Mouse (Mus musculus): ENCODE measurements around the gene Foxp1. TPM values are rescaled to one million over a fixed set of nuclear protein-coding genes. Genes with fewer than 3 reads are reported as not detected.

Foxp1 gene
- polyA plus RNA-seq, 1 experiment = 17.7 TPM

- no peaks in the 10 kb centered on the region for H3K27me3 ChIP-seq (ENCODE audit: control insufficient read depth, insufficient read depth, insufficient read length)
- TF ChIP-seq MYOG (IDR thresholded peaks at IDR 0.05; ENCODE audit: control insufficient read depth in 1 of 3, insufficient read depth in 1 of 3, insufficient read length in 2 of 3, low read depth in 2 of 3) (peak; percentile 14 to 67 (median 29)), MYOD1 (IDR thresholded peaks at IDR 0.05; ENCODE audit: control insufficient read depth in 1 of 3, insufficient read length in 2 of 3, low read depth in 2 of 3) (peak in 2 of 3 experiments; percentile 61 to 66), REST (IDR thresholded peaks at IDR 0.05; ENCODE audit: insufficient read depth, insufficient read length) (no peak), E2F4 (IDR thresholded peaks at IDR 0.05; ENCODE audit: insufficient read depth) (no peak), POLR2AphosphoS2 (IDR thresholded peaks at IDR 0.05; ENCODE audit: insufficient read length, low read depth) (no peak), TCF3 (IDR thresholded peaks at IDR 0.05; ENCODE audit: insufficient read length, low read depth) (no peak)
- H3ac ChIP-seq (ENCODE audit: control insufficient read depth, insufficient read length) = no peak overlapping the region
- H3K4me2 ChIP-seq (ENCODE audit: low read depth) = no peak overlapping the region
- no peak overlapping the region for H3K4me3 ChIP-seq
- H3K79me2 ChIP-seq (ENCODE audit: control insufficient read depth, insufficient read depth) = no peaks in the 10 kb centered on the region
- no peaks in the 10 kb centered on the region for H3K36me3 ChIP-seq (ENCODE audit: control insufficient read depth, insufficient read depth)
Observed at GRCm38 (mm10) chr6:99385059-99385604, 137.4 kb downstream of the Foxp1 start.

GRCm38 (mm10) chr6:99383846-99384472 is 138.6 kb downstream of the Foxp1 start:
- Histone ChIP-seq H3K79me2 (ENCODE audit: control insufficient read depth, insufficient read depth) (no peaks in the 10 kb centered on the region), H3K36me3 (ENCODE audit: control insufficient read depth, insufficient read depth) (no peaks in the 10 kb centered on the region), H3K4me2 (ENCODE audit: low read depth) (no peak overlapping the region), H3K4me3 (no peak overlapping the region), H3ac (ENCODE audit: control insufficient read depth, insufficient read length) (no peak overlapping the region), H3K27me3 (ENCODE audit: control insufficient read depth, insufficient read depth, insufficient read length) (no peaks in the 10 kb centered on the region)
- TF ChIP-seq MYOG (IDR thresholded peaks at IDR 0.05; ENCODE audit: control insufficient read depth in 1 of 3, insufficient read depth in 1 of 3, insufficient read length in 2 of 3, low read depth in 2 of 3) (no peak), MYOD1 (IDR thresholded peaks at IDR 0.05; ENCODE audit: control insufficient read depth in 1 of 3, insufficient read length in 2 of 3, low read depth in 2 of 3) (no peak), POLR2A (IDR thresholded peaks at IDR 0.05; ENCODE audit: insufficient read length, low read depth) (no peak), CEBPB (IDR thresholded peaks at IDR 0.05; ENCODE audit: insufficient read depth, poor library complexity, severe bottlenecking) (no peak), TCF12 (IDR thresholded peaks at IDR 0.05; ENCODE audit: insufficient read depth, poor library complexity, severe bottlenecking) (no peak), MAX (IDR thresholded peaks at IDR 0.05; ENCODE audit: low read depth) (no peak), POLR2AphosphoS2 (IDR thresholded peaks at IDR 0.05; ENCODE audit: insufficient read length, low read depth) (no peak), TCF3 (IDR thresholded peaks at IDR 0.05; ENCODE audit: insufficient read length, low read depth) (no peak)

- H3K4me2 ChIP-seq (ENCODE audit: low read depth) = no peak overlapping the region
- TF ChIP-seq POLR2AphosphoS2 (IDR thresholded peaks at IDR 0.05; ENCODE audit: insufficient read length, low read depth) = no peak
- no peak for TF ChIP-seq MAX (IDR thresholded peaks at IDR 0.05; ENCODE audit: low read depth)
- TF ChIP-seq MYOG (IDR thresholded peaks at IDR 0.05; ENCODE audit: control insufficient read depth in 1 of 3, insufficient read depth in 1 of 3, insufficient read length in 2 of 3, low read depth in 2 of 3) = no peak
- no peak for TF ChIP-seq POLR2A (IDR thresholded peaks at IDR 0.05; ENCODE audit: insufficient read length, low read depth)
- no peak for TF ChIP-seq CEBPB (IDR thresholded peaks at IDR 0.05; ENCODE audit: insufficient read depth, poor library complexity, severe bottlenecking)
- no peak for TF ChIP-seq REST (IDR thresholded peaks at IDR 0.05; ENCODE audit: insufficient read depth, insufficient read length)
- no peak for TF ChIP-seq SRF (IDR thresholded peaks at IDR 0.05; ENCODE audit: control insufficient read depth, insufficient read length, low read depth)
- no peak for TF ChIP-seq MYOD1 (IDR thresholded peaks at IDR 0.05; ENCODE audit: control insufficient read depth in 1 of 3, insufficient read length in 2 of 3, low read depth in 2 of 3)
- no peak for TF ChIP-seq USF1 (IDR thresholded peaks at IDR 0.05; ENCODE audit: low read depth)
- no peak for TF ChIP-seq E2F4 (IDR thresholded peaks at IDR 0.05; ENCODE audit: insufficient read depth)
- TF ChIP-seq TCF3 (IDR thresholded peaks at IDR 0.05; ENCODE audit: insufficient read length, low read depth) = no peak
- no peak for TF ChIP-seq TCF12 (IDR thresholded peaks at IDR 0.05; ENCODE audit: insufficient read depth, poor library complexity, severe bottlenecking)
- no peaks in the 10 kb centered on the region for H3K36me3 ChIP-seq (ENCODE audit: control insufficient read depth, insufficient read depth)
- no peaks in the 10 kb centered on the region for H3K27me3 ChIP-seq (ENCODE audit: control insufficient read depth, insufficient read depth, insufficient read length)
- no peak overlapping the region for H3K4me3 ChIP-seq
- no peak overlapping the region for H3ac ChIP-seq (ENCODE audit: control insufficient read depth, insufficient read length)
- H3K79me2 ChIP-seq (ENCODE audit: control insufficient read depth, insufficient read depth) = no peaks in the 10 kb centered on the region
Observed at GRCm38 (mm10) chr6:99380146-99380545, 142.4 kb downstream of the Foxp1 start.

DNA sequence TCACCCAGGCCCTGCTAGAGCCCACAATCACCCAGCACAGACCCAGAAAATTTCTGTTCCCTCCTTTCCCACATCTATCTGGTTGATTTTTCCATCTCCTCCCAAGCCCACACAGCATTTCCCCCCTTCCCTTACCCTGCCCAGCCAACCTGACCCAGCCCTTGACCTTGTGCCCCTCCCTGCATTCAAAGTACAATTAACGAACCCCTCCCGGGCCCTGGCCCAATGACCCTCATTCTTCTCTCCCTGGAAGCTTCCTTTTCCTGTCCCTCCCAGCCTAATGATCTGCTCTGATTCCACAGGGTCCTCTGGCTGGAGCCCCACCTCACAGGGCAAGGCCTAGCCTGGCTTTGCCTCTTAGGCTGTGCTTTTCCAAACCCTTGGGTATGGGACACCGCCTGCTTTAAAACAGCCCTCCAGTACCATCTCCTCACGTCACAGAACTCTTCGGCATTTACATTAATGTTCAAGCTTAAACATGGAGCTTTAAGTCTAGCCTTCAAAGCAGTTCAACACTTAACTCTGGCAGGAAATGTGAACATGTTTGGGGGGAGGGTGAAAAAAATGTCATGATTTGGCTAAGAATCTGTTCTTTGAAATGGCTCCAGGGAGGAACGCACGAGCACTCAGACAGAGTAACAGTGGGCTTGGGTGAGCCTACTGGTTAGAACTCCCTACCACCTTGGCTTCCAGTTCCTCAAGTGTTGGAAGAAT is 143.4 kb downstream of the Foxp1 start:
- no peak for TF ChIP-seq E2F4 (IDR thresholded peaks at IDR 0.05; ENCODE audit: insufficient read depth)
- TF ChIP-seq POLR2A (IDR thresholded peaks at IDR 0.05; ENCODE audit: insufficient read length, low read depth) = no peak
- TF ChIP-seq MYOD1 (IDR thresholded peaks at IDR 0.05; ENCODE audit: control insufficient read depth in 1 of 3, insufficient read length in 2 of 3, low read depth in 2 of 3) = no peak
- no peak for TF ChIP-seq TCF12 (IDR thresholded peaks at IDR 0.05; ENCODE audit: insufficient read depth, poor library complexity, severe bottlenecking)
- TF ChIP-seq POLR2AphosphoS2 (IDR thresholded peaks at IDR 0.05; ENCODE audit: insufficient read length, low read depth) = no peak
- no peak for TF ChIP-seq CEBPB (IDR thresholded peaks at IDR 0.05; ENCODE audit: insufficient read depth, poor library complexity, severe bottlenecking)
- no peak for TF ChIP-seq SRF (IDR thresholded peaks at IDR 0.05; ENCODE audit: control insufficient read depth, insufficient read length, low read depth)
- TF ChIP-seq MAX (IDR thresholded peaks at IDR 0.05; ENCODE audit: low read depth) = no peak
- no peak for TF ChIP-seq TCF3 (IDR thresholded peaks at IDR 0.05; ENCODE audit: insufficient read length, low read depth)
- no peak for TF ChIP-seq MYOG (IDR thresholded peaks at IDR 0.05; ENCODE audit: control insufficient read depth in 1 of 3, insufficient read depth in 1 of 3, insufficient read length in 2 of 3, low read depth in 2 of 3)
- TF ChIP-seq USF1 (IDR thresholded peaks at IDR 0.05; ENCODE audit: low read depth) = no peak
- TF ChIP-seq REST (IDR thresholded peaks at IDR 0.05; ENCODE audit: insufficient read depth, insufficient read length) = no peak
- Histone ChIP-seq H3K4me3 (no peak overlapping the region), H3K36me3 (ENCODE audit: control insufficient read depth, insufficient read depth) (no peaks in the 10 kb centered on the region), H3K4me2 (ENCODE audit: low read depth) (no peak overlapping the region), H3K27me3 (ENCODE audit: control insufficient read depth, insufficient read depth, insufficient read length) (no peaks in the 10 kb centered on the region), H3K79me2 (ENCODE audit: control insufficient read depth, insufficient read depth) (no peaks in the 10 kb centered on the region), H3ac (ENCODE audit: control insufficient read depth, insufficient read length) (no peak overlapping the region)
